In the genomic region with DNA sequence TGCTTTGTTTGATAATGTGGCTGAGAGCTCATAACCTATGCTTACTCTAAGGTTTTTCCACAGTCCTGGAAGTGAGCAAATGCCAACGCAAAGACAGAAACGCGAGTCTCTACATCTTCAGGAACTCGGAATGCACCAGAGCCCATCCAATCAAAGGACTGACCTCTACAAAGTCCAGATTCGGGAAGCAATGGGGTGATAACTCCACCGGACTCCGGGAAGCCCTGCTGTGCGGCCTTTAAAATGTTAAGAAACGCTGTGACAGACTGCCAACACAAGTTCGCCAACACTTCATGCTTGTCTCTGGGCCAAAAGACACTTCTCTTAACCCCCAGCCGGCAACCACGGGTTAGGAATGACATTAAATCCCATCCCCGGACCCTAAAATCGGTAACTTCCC, we compare ENCODE assay signal across 9 mouse cellular contexts. TPM values are rescaled to one million over a fixed set of nuclear protein-coding genes. Genes with fewer than 3 reads are reported as not detected.
DNase-seq lines count a peak whose midpoint lies in the region; ATAC-seq and TF ChIP-seq lines count a peak whose summit lies in the region.
"Had no signal": no experiment of that assay in that cellular context is flagged by ENCODE, and none has a peak within 500 bp of the region (broad histone marks: within the 10 kb centered on the region; RNA-seq: fewer than 3 reads in every experiment).

No protein-coding gene starts in this region.

- peak overlapping the region; percentile 100 for H3K4me2 ChIP-seq in heart, embryonic 12.5 days
- H3K4me2 ChIP-seq in embryonic facial prominence, embryonic 14.5 days (ENCODE audit: low read depth, low read length): peak overlapping the region; percentile 98
- peak overlapping the region; percentile 96 for H3K4me2 ChIP-seq in intestine, postnatal 0 days (replicated peaks; ENCODE audit: low read depth)
- peak overlapping the region; percentile 74 for H3K4me2 ChIP-seq in lung, embryonic 14.5 days
- peak overlapping the region; percentile 96 for H3K4me2 ChIP-seq in stomach, embryonic 15.5 days

- H3K4me1 ChIP-seq in heart, embryonic 12.5 days (replicated peaks): peaks cover 15% of the 10 kb centered on the region; the same call in 1 of the 2 replicates
- H3K4me1 ChIP-seq in embryonic facial prominence, embryonic 14.5 days (ENCODE audit: control insufficient read depth, insufficient read depth, low read length): 0 out of 2 replicates have a peak, but pooled peaks cover 4% of the 10 kb centered on the region
- 0 out of 2 replicates have a peak, but pooled peaks cover 6% of the 10 kb centered on the region for H3K4me1 ChIP-seq in intestine, postnatal 0 days (replicated peaks; ENCODE audit: control insufficient read depth, insufficient read depth, low read length)
- no peaks in the 10 kb centered on the region for H3K4me1 ChIP-seq in lung, embryonic 14.5 days (ENCODE audit: insufficient read depth)
- H3K4me1 ChIP-seq in stomach, embryonic 15.5 days: no peaks in the 10 kb centered on the region

- H3K27me3 ChIP-seq in heart, embryonic 12.5 days (replicated peaks): peaks cover 11% of the 10 kb centered on the region; the same call in 1 of the 2 replicates
- peaks cover 3% of the 10 kb centered on the region; the same call in 1 of the 2 replicates for H3K27me3 ChIP-seq in embryonic facial prominence, embryonic 14.5 days (replicated peaks; ENCODE audit: control insufficient read depth, insufficient read depth, low read length)
- H3K27me3 ChIP-seq in intestine, postnatal 0 days (replicated peaks; ENCODE audit: control insufficient read depth, insufficient read depth, low read length): no peaks in the 10 kb centered on the region
- H3K27me3 ChIP-seq in lung, embryonic 14.5 days (ENCODE audit: insufficient read depth, low read length): no peaks in the 10 kb centered on the region
- H3K27me3 ChIP-seq in stomach, embryonic 15.5 days (replicated peaks): no peaks in the 10 kb centered on the region

- TF ChIP-seq CTCF in intestine, postnatal 0 days (IDR thresholded peaks at IDR 0.05; ENCODE audit: low read depth): no peak
- TF ChIP-seq CTCF in lung, embryonic 14.5 days (IDR thresholded peaks at IDR 0.05; ENCODE audit: low read depth): no peak

- ATAC-seq in heart, embryonic 12.5 days (ENCODE audit: insufficient number of reproducible peaks, low FRiP score): no peak
- ATAC-seq in embryonic facial prominence, embryonic 14.5 days (ENCODE audit: low read depth): no peak
- ATAC-seq in intestine, postnatal 0 days: no peak
- peak; percentile 36; the same call in 1 of the 2 replicates for ATAC-seq in lung, embryonic 14.5 days (ENCODE audit: insufficient read depth)
- ATAC-seq in stomach, embryonic 15.5 days (ENCODE audit: insufficient read depth, low FRiP score, low read depth): 0 out of 2 replicates have a peak, but pooled peaks have one; percentile 1

- H3K9ac ChIP-seq in heart, embryonic 12.5 days: peak overlapping the region; percentile 67
- H3K9ac ChIP-seq in embryonic facial prominence, embryonic 14.5 days (ENCODE audit: low read depth, low read length): peak overlapping the region; percentile 62
- H3K9ac ChIP-seq in intestine, postnatal 0 days (ENCODE audit: low read depth, low read length): peak overlapping the region; percentile 55
- peak overlapping the region; percentile 49 for H3K9ac ChIP-seq in lung, embryonic 14.5 days
- H3K9ac ChIP-seq in stomach, embryonic 15.5 days: peak overlapping the region; percentile 29

- H3K9me3 ChIP-seq in heart, embryonic 12.5 days (replicated peaks): no peaks in the 10 kb centered on the region
- no peaks in the 10 kb centered on the region for H3K9me3 ChIP-seq in embryonic facial prominence, embryonic 14.5 days (ENCODE audit: control insufficient read depth, low read length)
- H3K9me3 ChIP-seq in intestine, postnatal 0 days (ENCODE audit: control insufficient read depth): no peaks in the 10 kb centered on the region
- no peaks in the 10 kb centered on the region for H3K9me3 ChIP-seq in lung, embryonic 14.5 days (ENCODE audit: low read depth, low read length)
- no peaks in the 10 kb centered on the region for H3K9me3 ChIP-seq in stomach, embryonic 15.5 days

- WGBS in heart, embryonic 12.5 days: 2% methylated on average over 14 of the region's 14 CpGs
- 2% methylated on average over 14 of the region's 14 CpGs for WGBS in embryonic facial prominence, embryonic 14.5 days
- WGBS in intestine, postnatal 0 days: 2% methylated on average over 14 of the region's 14 CpGs
- under 1% methylated on average over 14 of the region's 14 CpGs for WGBS in lung, embryonic 14.5 days
- under 1% methylated on average over 14 of the region's 14 CpGs for WGBS in stomach, embryonic 15.5 days

- no peak overlapping the region for H3K27ac ChIP-seq in heart, embryonic 12.5 days (ENCODE audit: poor library complexity, severe bottlenecking)
- H3K27ac ChIP-seq in embryonic facial prominence, embryonic 14.5 days (replicated peaks; ENCODE audit: low read depth, low read length): no peak overlapping the region
- H3K27ac ChIP-seq in intestine, postnatal 0 days (ENCODE audit: low read depth, low read length): no peak overlapping the region
- H3K27ac ChIP-seq in lung, embryonic 14.5 days (ENCODE audit: low read depth): no peak overlapping the region
- H3K27ac ChIP-seq in stomach, embryonic 15.5 days: 0 out of 2 replicates have a peak overlapping the region, but pooled peaks have one; percentile 41

- no peaks in the 10 kb centered on the region for H3K36me3 ChIP-seq in heart, embryonic 12.5 days
- H3K36me3 ChIP-seq in embryonic facial prominence, embryonic 14.5 days (ENCODE audit: control insufficient read depth, insufficient read depth, low read length): no peaks in the 10 kb centered on the region
- no peaks in the 10 kb centered on the region for H3K36me3 ChIP-seq in intestine, postnatal 0 days (ENCODE audit: control insufficient read depth, insufficient read depth)
- H3K36me3 ChIP-seq in lung, embryonic 14.5 days (ENCODE audit: insufficient read depth): no peaks in the 10 kb centered on the region
- no peaks in the 10 kb centered on the region for H3K36me3 ChIP-seq in stomach, embryonic 15.5 days
- H3K36me3 ChIP-seq: G1E had no signal

- peak overlapping the region; percentile 65 for H3K4me3 ChIP-seq in heart, embryonic 12.5 days
- H3K4me3 ChIP-seq in embryonic facial prominence, embryonic 14.5 days (ENCODE audit: low read depth, low read length): peak overlapping the region; percentile 60
- H3K4me3 ChIP-seq in intestine, postnatal 0 days (ENCODE audit: low read depth, low read length): peak overlapping the region; percentile 54
- peak overlapping the region; percentile 47 for H3K4me3 ChIP-seq in lung, embryonic 14.5 days (ENCODE audit: low read depth, low read length)
- peak overlapping the region; percentile 62 for H3K4me3 ChIP-seq in stomach, embryonic 15.5 days (replicated peaks)

- no peak for DNase-seq in heart, adult 11 months
- no peak for DNase-seq in embryonic facial prominence, embryonic 14.5 days (ENCODE audit: low spot score)
- peak; percentile 57 for DNase-seq in lung, embryonic 14.5 days
- DNase-seq in adipocyte (ENCODE audit: low spot score): no peak
- no peak for DNase-seq in cerebellum, adult 11 months

RNA-seq across cellular contexts. Expression of a gene that starts 0.4 kb away (rescaled TPM):
- polyA plus RNA-seq in heart, embryonic 12.5 days (2016; fragmentation: Nextera tagmentation; extraction: Ambion mirVana): 0.53 and 0.70 TPM in 2 replicates
- polyA plus RNA-seq in embryonic facial prominence, embryonic 14.5 days (2014; fragmentation: Nextera tagmentation; extraction: Ambion mirVana): 1.4 and 1.6 TPM in 2 replicates
- 0.85 and 0.89 TPM in 2 replicates for polyA plus RNA-seq in intestine, postnatal 0 days (2015; fragmentation: Nextera tagmentation; extraction: Ambion mirVana)
- polyA plus RNA-seq in lung, embryonic 14.5 days (2014; fragmentation: Nextera tagmentation; extraction: Ambion mirVana): 2.8 and 3.8 TPM in 2 replicates
- 2.4 and 2.5 TPM in 2 replicates for polyA plus RNA-seq in stomach, embryonic 15.5 days (2015; fragmentation: Nextera tagmentation; extraction: Ambion mirVana)
- polyA plus RNA-seq: G1E had no signal

Comparison
In these comparisons a context has a peak if more than half of its experiments do, and no peak if none do; other contexts are left out.
1. ATAC-seq: peak in lung, embryonic 14.5 days (single experiment) and stomach, embryonic 15.5 days (single experiment); none in heart, embryonic 12.5 days (single experiment), embryonic facial prominence, embryonic 14.5 days (single experiment) and intestine, postnatal 0 days (single experiment).
2. Peak in every context shown above with its lines, with median percentiles within 50 percentile points of each other: H3K4me2 ChIP-seq, H3K4me3 ChIP-seq and H3K9ac ChIP-seq.